Mouse (Mus musculus) CH12.LX (cell line): ENCODE data around the gene Gm364. TPM values are rescaled to one million over a fixed set of nuclear protein-coding genes. Genes with fewer than 3 reads are reported as not detected.
A peak's percentile ranks its signal among the peaks of the same experiment; 100 is the strongest.

Source experiments
- DNase-seq: peaks from one replicate; pipeline ENCODE4 v3.0.0-alpha.2; 2013; ENCODE audit errors: extremely low read depth
- H3K27ac ChIP-seq: 2 replicates; pipeline ENCODE4 v1.5.1; 2012; ENCODE audit warnings: low read depth, mild to moderate bottlenecking, control low read depth, moderate library complexity; ENCODE audit not compliant: insufficient read depth
- H3K27me3 ChIP-seq: replicated peaks from 2 replicates; pipeline ENCODE3; 2012; ENCODE audit warnings: inconsistent platforms
- H3K36me3 ChIP-seq, 2 experiments: replicated peaks in 1 of 2; 2 replicates each; pipeline versions ENCODE3 to v1.6.1; 2012; ENCODE audit warnings: inconsistent platforms in 1 of 2, low read length in 1 of 2, mild to moderate bottlenecking in 1 of 2, mixed read lengths in 1 of 2, moderate library complexity in 1 of 2; ENCODE audit not compliant: control insufficient read depth in 1 of 2, insufficient read depth in 1 of 2
- H3K4me1 ChIP-seq, 2 experiments: 2 replicates each; pipeline ENCODE4 v1.6.1; 2012; ENCODE audit warnings: inconsistent platforms in 1 of 2, moderate library complexity in 1 of 2; ENCODE audit not compliant: insufficient read depth in 2 of 2, control insufficient read depth in 1 of 2
- H3K4me2 ChIP-seq: 2 replicates; pipeline ENCODE4 v1.6.1; 2012; ENCODE audit warnings: low read depth, mild to moderate bottlenecking, control low read depth; ENCODE audit not compliant: poor library complexity, insufficient read depth, severe bottlenecking
- H3K4me3 ChIP-seq, 3 experiments: fragments of 150-350 bp in 1 of 3; sonication (generic) in 1 of 3; replicated peaks in 1 of 3; 2 replicates each; pipeline versions ENCODE3 to v1.5.1; 2011 to 2012; ENCODE audit warnings: low read depth in 2 of 3, low read length in 2 of 3, mild to moderate bottlenecking in 2 of 3, moderate library complexity in 2 of 3, control low read depth in 1 of 3, improper control_type of control experiment in 1 of 3, inconsistent platforms in 1 of 3, mixed read lengths in 1 of 3; ENCODE audit not compliant: poor library complexity in 1 of 3
- H3K79me2 ChIP-seq: replicated peaks from 2 replicates; pipeline ENCODE4 v1.6.1; 2012; ENCODE audit warnings: mild to moderate bottlenecking, moderate library complexity; ENCODE audit not compliant: control insufficient read depth, poor library complexity, insufficient read depth, severe bottlenecking; ENCODE audit errors: extremely low read depth
- H3K9ac ChIP-seq: 2 replicates; pipeline ENCODE4 v1.6.1; 2012; ENCODE audit warnings: low read depth, mild to moderate bottlenecking, control low read depth, moderate library complexity; ENCODE audit not compliant: insufficient read depth
- H3K9me3 ChIP-seq: replicated peaks from 2 replicates; pipeline ENCODE3; 2012; ENCODE audit warnings: low read length, inconsistent platforms, mixed read lengths
- BHLHE40 ChIP-seq: IDR thresholded peaks from 2 replicates; pipeline ENCODE4 v1.6.1; 2011; ENCODE audit warnings: mild to moderate bottlenecking, low read depth, low read length, improper control_type of control experiment
- CTCF ChIP-seq, 2 experiments: IDR thresholded peaks in 1 of 2; conservative IDR thresholded peaks in 1 of 2; 2 replicates each; pipeline ENCODE4 v1.5.1; 2011 to 2012; ENCODE audit warnings: low read depth in 2 of 2, low read length in 2 of 2, improper control_type of control experiment in 1 of 2, inconsistent platforms in 1 of 2, mild to moderate bottlenecking in 1 of 2, moderate library complexity in 1 of 2
- ELF1 ChIP-seq: IDR thresholded peaks from 2 replicates; pipeline ENCODE4 v1.6.1; 2014; ENCODE audit warnings: low read depth, mild to moderate bottlenecking, inconsistent platforms, low read length, improper control_type of control experiment
- EP300 ChIP-seq: IDR thresholded peaks from 2 replicates; pipeline ENCODE4 v1.6.1; 2011; ENCODE audit warnings: low read length, improper control_type of control experiment
- ETS1 ChIP-seq: conservative IDR thresholded peaks from 2 replicates; pipeline ENCODE4 v1.6.1; 2012; ENCODE audit warnings: low read depth, mild to moderate bottlenecking, inconsistent platforms, low read length, improper control_type of control experiment, moderate library complexity
- HCFC1 ChIP-seq: IDR thresholded peaks from 2 replicates; pipeline ENCODE4 v1.6.1; 2012; ENCODE audit warnings: low read depth, mild to moderate bottlenecking, inconsistent platforms, low read length, improper control_type of control experiment
- JUN ChIP-seq: IDR thresholded peaks from 2 replicates; pipeline ENCODE4 v1.6.1; 2011; ENCODE audit warnings: low read depth, mild to moderate bottlenecking, low read length, improper control_type of control experiment, moderate library complexity; ENCODE audit not compliant: insufficient read depth
- JUND ChIP-seq: conservative IDR thresholded peaks from 2 replicates; pipeline ENCODE4 v1.6.1; 2011; ENCODE audit warnings: low read depth, low read length, improper control_type of control experiment
- KAT2A ChIP-seq: IDR thresholded peaks from 2 replicates; pipeline ENCODE4 v1.6.1; 2012; ENCODE audit warnings: low read length, improper control_type of control experiment, inconsistent platforms; ENCODE audit not compliant: insufficient replicate concordance
- MAZ ChIP-seq: IDR thresholded peaks from 2 replicates; pipeline ENCODE4 v1.6.1; 2012; ENCODE audit warnings: low read depth, mild to moderate bottlenecking, inconsistent platforms, low read length, improper control_type of control experiment, moderate library complexity
- MXI1 ChIP-seq: IDR thresholded peaks from 2 replicates; pipeline ENCODE4 v1.6.1; 2011; ENCODE audit warnings: mild to moderate bottlenecking, low read depth, low read length, improper control_type of control experiment
- MYC ChIP-seq: IDR thresholded peaks from 2 replicates; pipeline ENCODE4 v1.6.1; 2011; ENCODE audit warnings: low read depth, mild to moderate bottlenecking, improper control_type of control experiment, low read length
- NRF1 ChIP-seq: IDR thresholded peaks from 2 replicates; pipeline ENCODE4 v1.6.1; 2014; ENCODE audit warnings: low read depth, mild to moderate bottlenecking, inconsistent platforms, low read length, improper control_type of control experiment, moderate library complexity
- PAX5 ChIP-seq: IDR thresholded peaks from 2 replicates; pipeline ENCODE4 v1.6.1; 2012; ENCODE audit warnings: low read length, inconsistent platforms, mixed read lengths
- RCOR1 ChIP-seq: conservative IDR thresholded peaks from 2 replicates; pipeline ENCODE4 v1.6.1; 2012; ENCODE audit warnings: low read depth, mild to moderate bottlenecking, inconsistent platforms, low read length, improper control_type of control experiment
- SIN3A ChIP-seq: IDR thresholded peaks from 2 replicates; pipeline ENCODE4 v1.6.1; 2012; ENCODE audit warnings: low read length, improper control_type of control experiment, inconsistent platforms
- TCF12 ChIP-seq: IDR thresholded peaks from 2 replicates; pipeline ENCODE4 v1.6.1; 2014; ENCODE audit warnings: low read depth, mild to moderate bottlenecking, inconsistent platforms, low read length, improper control_type of control experiment
- UBTF ChIP-seq: IDR thresholded peaks from 2 replicates; pipeline ENCODE4 v1.6.1; 2012; ENCODE audit warnings: low read depth, mild to moderate bottlenecking, inconsistent platforms, low read length, improper control_type of control experiment, moderate library complexity
- USF1 ChIP-seq: IDR thresholded peaks from 2 replicates; pipeline ENCODE4 v1.6.1; 2014; ENCODE audit warnings: low read depth, mild to moderate bottlenecking, inconsistent platforms, low read length, improper control_type of control experiment
- USF2 ChIP-seq: conservative IDR thresholded peaks from 2 replicates; pipeline ENCODE4 v1.6.1; 2011; ENCODE audit warnings: low read depth, low read length, improper control_type of control experiment
- ZNF384 ChIP-seq: IDR thresholded peaks from 2 replicates; pipeline ENCODE4 v1.6.1; 2012; ENCODE audit warnings: low read depth, low read length, improper control_type of control experiment, inconsistent platforms
- dilution Hi-C: fragments of 300-500 bp; cut with MboI; formaldehyde crosslinking; loops from 2 replicates; pipeline ENCODE4 v1.14.3; 2020; ENCODE audit warnings: low sequenced_read_pairs; ENCODE audit not compliant: extremely low pct_unique_long_range_greater_than_20kb, extremely low pct_ligation_motif_present
- in situ Hi-C: fragments of 300-500 bp; cut with MboI; formaldehyde crosslinking; loops from 3 replicates; pipeline ENCODE4 v1.14.3; 2019; ENCODE audit warnings: low sequenced_read_pairs, low pct_ligation_motif_present, low pct_unique_long_range_greater_than_20kb, mixed read lengths
- polyA plus RNA-seq: library from polyadenylated mRNA; unstranded; fragments of >175 nt; gene quantifications from 2 replicates; pipeline ENCODE4 v1.2.1, GENCODE M21; 2012; ENCODE audit warnings: low read depth; ENCODE audit not compliant: insufficient read length
- total RNA-seq, 2 experiments: library from RNA; depleted of rRNA; stranded (reverse); fragments of 300-350 nt in 1 of 2; fragments of >200 nt in 1 of 2; gene quantifications; 2 replicates each; pipeline ENCODE4 v1.2.3; 2012 to 2014

The Gm364 gene
- total RNA-seq (2012; rRNA removed) (not detected in 2 replicates), total RNA-seq (2014; rRNA removed) (not detected in 2 replicates), polyA plus RNA-seq (not detected in 2 replicates)

DNA sequence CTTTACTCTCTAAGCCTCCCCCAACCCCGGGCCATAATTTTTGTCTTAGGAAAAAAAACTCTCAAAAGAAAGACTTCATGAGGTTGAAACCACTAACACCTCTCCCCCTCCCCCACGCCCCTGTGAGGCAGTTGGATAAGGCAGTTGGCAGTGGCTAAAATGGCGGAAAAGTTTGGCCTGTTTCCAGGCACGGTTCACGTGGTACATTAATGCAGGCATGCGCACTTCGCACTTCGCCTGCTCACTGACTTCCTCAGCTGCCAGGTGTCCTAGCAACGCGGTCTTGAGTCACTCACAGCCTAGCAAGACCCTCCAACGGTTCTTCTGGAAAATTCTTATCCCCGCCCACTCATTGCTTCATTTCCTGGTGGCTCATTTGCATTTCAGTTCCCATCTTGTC is at the start of gene Gm364:
Gene Gm364 (plus strand): TSS at position 386 of the 400 bp plus-strand sequence.
- Histone ChIP-seq H3K4me1 (no peaks in the 10 kb centered on the region), H3K27ac (no peak within 1 kb of the TSS), H3K79me2 (no peaks in the 10 kb centered on the region), H3K4me3 (no peak within 1 kb of the TSS), H3K27me3 (no peaks in the 10 kb centered on the region), H3K9ac (no peak within 1 kb of the TSS), H3K4me2 (no peak within 1 kb of the TSS), H3K9me3 (no peaks in the 10 kb centered on the region), H3K36me3 (no peaks in the 10 kb centered on the region)
- TF ChIP-seq HCFC1 (no peak), JUND (no peak), NRF1 (no peak), BHLHE40 (no peak), MXI1 (no peak), KAT2A (no peak), RCOR1 (no peak), USF2 (no peak), USF1 (no peak), ZNF384 (no peak)
- dilution Hi-C loops: no loop called here
- in situ Hi-C loops: no loop called here
- no peak for DNase-seq

DNA sequence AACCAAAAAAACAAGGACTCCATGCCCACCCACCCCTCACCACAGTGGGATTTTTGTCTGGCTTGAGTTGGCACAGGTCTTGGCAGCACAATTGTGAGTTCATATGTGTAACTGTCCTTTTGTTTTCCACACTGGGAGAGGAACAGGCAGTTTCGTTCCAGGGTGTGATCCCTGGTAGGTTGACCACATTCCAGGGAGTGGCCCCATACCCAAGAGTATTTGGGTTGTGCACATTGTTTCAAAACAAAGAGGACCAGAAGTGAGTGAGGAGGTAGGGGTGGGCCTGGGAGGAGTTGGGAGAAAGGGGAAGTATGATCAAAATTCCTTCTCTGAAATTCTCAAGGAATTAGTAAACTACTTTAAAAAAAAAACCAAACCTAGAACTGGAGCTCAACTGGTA is 49.6 kb upstream of the Gm364 start:
- H3K9ac ChIP-seq: no peak overlapping the region
- H3K79me2 ChIP-seq: no peaks in the 10 kb centered on the region
- no peak for DNase-seq
- dilution Hi-C loops: no loop called here
- no peaks in the 10 kb centered on the region for H3K36me3 ChIP-seq
- TF ChIP-seq UBTF: no peak
- TF ChIP-seq EP300: no peak
- TF ChIP-seq ZNF384: no peak
- H3K4me1 ChIP-seq: 0 out of 4 replicates have a peak, but pooled peaks cover 0 to 2% of the 10 kb centered on the region in 2 experiments
- H3K4me2 ChIP-seq: no peak overlapping the region
- no peaks in the 10 kb centered on the region for H3K27me3 ChIP-seq
- no peak overlapping the region for H3K4me3 ChIP-seq
- in situ Hi-C loops: no loop called here
- H3K9me3 ChIP-seq: no peaks in the 10 kb centered on the region
- H3K27ac ChIP-seq: no peak overlapping the region

- no peaks in the 10 kb centered on the region for H3K9me3 ChIP-seq
- dilution Hi-C loops (no loop called here), in situ Hi-C loops (no loop called here)
- no peak overlapping the region for H3K4me3 ChIP-seq
- H3K4me2 ChIP-seq: no peak overlapping the region
- no peaks in the 10 kb centered on the region for H3K27me3 ChIP-seq
- no peak for TF ChIP-seq SIN3A
- no peak for TF ChIP-seq JUN
- TF ChIP-seq MAZ: no peak
- TF ChIP-seq MYC: no peak
- TF ChIP-seq TCF12: no peak
- TF ChIP-seq ELF1: no peak
- TF ChIP-seq HCFC1: no peak
- no peak for TF ChIP-seq CTCF (conservative IDR thresholded peaks at IDR 0.05 in 1 of 2, IDR thresholded peaks at IDR 0.05 in 1 of 2; ENCODE audit: low read depth in 2 of 2, low read length in 2 of 2)
- TF ChIP-seq PAX5: no peak
- TF ChIP-seq MXI1: no peak
- TF ChIP-seq ETS1: no peak
- no peak for TF ChIP-seq ZNF384
- TF ChIP-seq, all 38 proteins: peak for 0
- H3K36me3 ChIP-seq: no peaks in the 10 kb centered on the region
- H3K27ac ChIP-seq: no peak overlapping the region
- H3K4me1 ChIP-seq: peaks cover 2 to 4% of the 10 kb centered on the region in 2 experiments; a peak in 2 of 4 replicates
- DNase-seq: peak; percentile 8
- H3K9ac ChIP-seq: no peak overlapping the region
- H3K79me2 ChIP-seq: no peaks in the 10 kb centered on the region
These were observed 43.9 kb upstream of the Gm364 start for GRCm38 (mm10) chrX:57364891-57365569.
